7 mouse cellular contexts compared by ENCODE assay signal in genomic region chr15:102350942-102351291, GRCm38 (mm10). TPM values are rescaled to one million over a fixed set of nuclear protein-coding genes. Genes with fewer than 3 reads are reported as not detected.
A peak's percentile ranks its signal among the peaks of the same experiment; 100 is the strongest.
DNase-seq lines count a peak whose midpoint lies in the region; ATAC-seq and TF ChIP-seq lines count a peak whose summit lies in the region.

No protein-coding gene starts in this region.

- peaks cover 8% of the 10 kb centered on the region for H3K4me1 ChIP-seq in lung, postnatal 0 days (ENCODE audit: insufficient read depth, low read depth, low read length)
- peaks cover 26% of the 10 kb centered on the region for H3K4me1 ChIP-seq in forebrain, embryonic 12.5 days
- peaks cover 32% of the 10 kb centered on the region for H3K4me1 ChIP-seq in liver, embryonic 12.5 days
- peaks cover 12% of the 10 kb centered on the region for H3K4me1 ChIP-seq in stomach, embryonic 16.5 days (ENCODE audit: control insufficient read depth, insufficient read depth, low read length)

- H3K9ac ChIP-seq in lung, postnatal 0 days (replicated peaks; ENCODE audit: low read depth), result peak overlapping the region; percentile 69; the same call in 1 of the 2 replicates
- H3K9ac ChIP-seq in forebrain, embryonic 12.5 days, result peak overlapping the region; percentile 84
- H3K9ac ChIP-seq in liver, embryonic 12.5 days, result peak overlapping the region; percentile 90
- peak overlapping the region; percentile 86 for H3K9ac ChIP-seq in stomach, embryonic 16.5 days (ENCODE audit: low read length)

- ATAC-seq in lung, postnatal 0 days, result peak; percentile 57
- ATAC-seq in forebrain, embryonic 12.5 days (ENCODE audit: low FRiP score), result no peak
- peak; percentile 38 for ATAC-seq in liver, embryonic 12.5 days
- no peak for ATAC-seq in stomach, embryonic 16.5 days (ENCODE audit: insufficient read depth, low FRiP score)

- H3K9me3 ChIP-seq in lung, postnatal 0 days (ENCODE audit: low read length), result no peaks in the 10 kb centered on the region
- H3K9me3 ChIP-seq in forebrain, embryonic 12.5 days, result no peaks in the 10 kb centered on the region
- no peaks in the 10 kb centered on the region for H3K9me3 ChIP-seq in liver, embryonic 12.5 days (replicated peaks)
- no peaks in the 10 kb centered on the region for H3K9me3 ChIP-seq in stomach, embryonic 16.5 days (replicated peaks; ENCODE audit: control insufficient read depth, low read length)

- intact Hi-C loops in gastrocnemius, postnatal 36 days (cut with DNase I), result loop anchor here (2.0 kb wide), 1 partner anchor 26 kb away; no protein-coding TSS in a partner anchor

- WGBS in lung, postnatal 0 days, result 7% methylated on average over 11 of the region's 11 CpGs
- WGBS in forebrain, embryonic 12.5 days, result 10% methylated on average over 11 of the region's 11 CpGs
- 12% methylated on average over 11 of the region's 11 CpGs for WGBS in liver, embryonic 12.5 days (ENCODE audit: insufficient replicate concordance)
- 6% methylated on average over 11 of the region's 11 CpGs for WGBS in stomach, embryonic 16.5 days

- H3K4me3 ChIP-seq in lung, postnatal 0 days (ENCODE audit: low read depth, low read length), result peak overlapping the region; percentile 74
- peak overlapping the region; percentile 79 for H3K4me3 ChIP-seq in forebrain, embryonic 12.5 days (replicated peaks)
- peak overlapping the region; percentile 86 for H3K4me3 ChIP-seq in liver, embryonic 12.5 days
- peak overlapping the region; percentile 87 for H3K4me3 ChIP-seq in stomach, embryonic 16.5 days (replicated peaks; ENCODE audit: low read length)

- peak; percentile 34 for DNase-seq in lung, postnatal 0 days (ENCODE audit: low spot score)
- no peak for DNase-seq in lung, postnatal 25 days (ENCODE audit: low spot score)
- no peak for DNase-seq in layer of hippocampus, postnatal 25 days (ENCODE audit: extremely low spot score in 1 of 2, low spot score in 1 of 2)
- no peak for DNase-seq in gastrocnemius, postnatal 36 days

- H3K27me3 ChIP-seq in lung, postnatal 0 days (replicated peaks; ENCODE audit: insufficient read depth, low read length), result no peaks in the 10 kb centered on the region
- H3K27me3 ChIP-seq in forebrain, embryonic 12.5 days, result peaks cover 5% of the 10 kb centered on the region
- H3K27me3 ChIP-seq in liver, embryonic 12.5 days (replicated peaks), result peaks cover 28% of the 10 kb centered on the region
- H3K27me3 ChIP-seq in stomach, embryonic 16.5 days (ENCODE audit: control insufficient read depth, insufficient read depth, low read length), result no peaks in the 10 kb centered on the region

- no peak for TF ChIP-seq EP300 in lung, postnatal 0 days (IDR thresholded peaks at IDR 0.05)

- peak overlapping the region; percentile 93 for H3K4me2 ChIP-seq in lung, postnatal 0 days (replicated peaks; ENCODE audit: low read depth, low read length)
- H3K4me2 ChIP-seq in forebrain, embryonic 12.5 days, result peak overlapping the region; percentile 79
- peak overlapping the region; percentile 85 for H3K4me2 ChIP-seq in liver, embryonic 12.5 days
- peak overlapping the region; percentile 69 for H3K4me2 ChIP-seq in stomach, embryonic 16.5 days (ENCODE audit: low read depth, low read length)

- H3K27ac ChIP-seq in lung, postnatal 0 days (ENCODE audit: low read length), result peak overlapping the region; percentile 81
- no peak overlapping the region for H3K27ac ChIP-seq in forebrain, embryonic 12.5 days
- peak overlapping the region; percentile 42; the same call in 1 of the 2 replicates for H3K27ac ChIP-seq in liver, embryonic 12.5 days
- H3K27ac ChIP-seq in stomach, embryonic 16.5 days (ENCODE audit: low read length), result peak overlapping the region; percentile 68

- no peak for TF ChIP-seq CTCF in lung, postnatal 0 days (IDR thresholded peaks at IDR 0.05)

- no peaks in the 10 kb centered on the region for H3K36me3 ChIP-seq in lung, postnatal 0 days (ENCODE audit: insufficient read depth, low read length)
- H3K36me3 ChIP-seq in forebrain, embryonic 12.5 days (replicated peaks), result peaks cover 16% of the 10 kb centered on the region
- H3K36me3 ChIP-seq in liver, embryonic 12.5 days, result peaks cover 27% of the 10 kb centered on the region
- no peaks in the 10 kb centered on the region for H3K36me3 ChIP-seq in stomach, embryonic 16.5 days (ENCODE audit: control insufficient read depth, insufficient read depth, low read length)

RNA-seq across cellular contexts. Expression of gene Aaas, which starts 0.3 kb away (rescaled TPM):
- polyA plus RNA-seq in lung, postnatal 0 days (2015; fragmentation: Nextera tagmentation; extraction: Ambion mirVana), result 16.2 and 17.0 TPM in 2 replicates
- polyA plus RNA-seq in forebrain, embryonic 12.5 days (2016; fragmentation: Nextera tagmentation; extraction: Ambion mirVana), result 75.0 and 78.2 TPM in 2 replicates
- 69.7 and 74.7 TPM in 2 replicates for polyA plus RNA-seq in liver, embryonic 12.5 days (2016; fragmentation: Nextera tagmentation; extraction: Ambion mirVana)
- 55.4 and 57.0 TPM in 2 replicates for polyA plus RNA-seq in stomach, embryonic 16.5 days (2015; fragmentation: Nextera tagmentation; extraction: Ambion mirVana)
- 10 to 100 TPM; 19.6 to 23.1 TPM for total RNA-seq in layer of hippocampus, postnatal 25 days (2021)
- total RNA-seq in gastrocnemius, postnatal 36 days (2021), result 1 to 10 TPM; 4.3 to 7.3 TPM

RNA-seq across cellular contexts. Expression of gene Sp7, which starts 16.1 kb away (rescaled TPM):
- polyA plus RNA-seq in lung, postnatal 0 days (2015; fragmentation: Nextera tagmentation; extraction: Ambion mirVana), result not detected in 2 replicates
- polyA plus RNA-seq in forebrain, embryonic 12.5 days (2016; fragmentation: Nextera tagmentation; extraction: Ambion mirVana), result 0.32 and 0.46 TPM in 2 replicates
- 0.37 and 0.63 TPM in 2 replicates for polyA plus RNA-seq in liver, embryonic 12.5 days (2016; fragmentation: Nextera tagmentation; extraction: Ambion mirVana)
- 1.3 TPM in 2 replicates for polyA plus RNA-seq in stomach, embryonic 16.5 days (2015; fragmentation: Nextera tagmentation; extraction: Ambion mirVana)
- under 1 TPM; 0.86 to 0.99 TPM for total RNA-seq in layer of hippocampus, postnatal 25 days (2021)
- total RNA-seq in gastrocnemius, postnatal 36 days (2021), result not detected

RNA-seq across cellular contexts. Expression of gene Myg1, which starts 19.4 kb away (rescaled TPM):
- 46.1 and 48.3 TPM in 2 replicates for polyA plus RNA-seq in lung, postnatal 0 days (2015; fragmentation: Nextera tagmentation; extraction: Ambion mirVana)
- 105 and 110 TPM in 2 replicates for polyA plus RNA-seq in forebrain, embryonic 12.5 days (2016; fragmentation: Nextera tagmentation; extraction: Ambion mirVana)
- 62.0 and 66.8 TPM in 2 replicates for polyA plus RNA-seq in liver, embryonic 12.5 days (2016; fragmentation: Nextera tagmentation; extraction: Ambion mirVana)
- polyA plus RNA-seq in stomach, embryonic 16.5 days (2015; fragmentation: Nextera tagmentation; extraction: Ambion mirVana), result 80.7 and 81.8 TPM in 2 replicates
- 10 to 100 TPM; 63.0 to 66.1 TPM for total RNA-seq in layer of hippocampus, postnatal 25 days (2021)
- 10 to 100 TPM; 14.8 to 16.3 TPM for total RNA-seq in gastrocnemius, postnatal 36 days (2021)

RNA-seq across cellular contexts. Expression of gene Pfdn5, which starts 25.0 kb away (rescaled TPM):
- polyA plus RNA-seq in lung, postnatal 0 days (2015; fragmentation: Nextera tagmentation; extraction: Ambion mirVana), result 457 and 467 TPM in 2 replicates
- polyA plus RNA-seq in forebrain, embryonic 12.5 days (2016; fragmentation: Nextera tagmentation; extraction: Ambion mirVana), result 352 and 355 TPM in 2 replicates
- 150 and 168 TPM in 2 replicates for polyA plus RNA-seq in liver, embryonic 12.5 days (2016; fragmentation: Nextera tagmentation; extraction: Ambion mirVana)
- 305 and 321 TPM in 2 replicates for polyA plus RNA-seq in stomach, embryonic 16.5 days (2015; fragmentation: Nextera tagmentation; extraction: Ambion mirVana)
- 100 to 1,000 TPM; 386 to 396 TPM for total RNA-seq in layer of hippocampus, postnatal 25 days (2021)
- total RNA-seq in gastrocnemius, postnatal 36 days (2021), result 100 to 1,000 TPM; 189 to 216 TPM

RNA-seq across cellular contexts. Expression of gene Espl1, which starts 54.9 kb away (rescaled TPM):
- 0.99 and 1.4 TPM in 2 replicates for polyA plus RNA-seq in lung, postnatal 0 days (2015; fragmentation: Nextera tagmentation; extraction: Ambion mirVana)
- 36.9 and 42.3 TPM in 2 replicates for polyA plus RNA-seq in forebrain, embryonic 12.5 days (2016; fragmentation: Nextera tagmentation; extraction: Ambion mirVana)
- polyA plus RNA-seq in liver, embryonic 12.5 days (2016; fragmentation: Nextera tagmentation; extraction: Ambion mirVana), result 38.6 and 39.4 TPM in 2 replicates
- 17.9 and 21.9 TPM in 2 replicates for polyA plus RNA-seq in stomach, embryonic 16.5 days (2015; fragmentation: Nextera tagmentation; extraction: Ambion mirVana)
- 1 to 10 TPM; 2.9 to 3.5 TPM for total RNA-seq in layer of hippocampus, postnatal 25 days (2021)
- total RNA-seq in gastrocnemius, postnatal 36 days (2021), result under 1 TPM; 0.74 to 0.87 TPM

Comparison
In these comparisons a context has a peak if more than half of its experiments do, and no peak if none do; other contexts are left out.
1. ATAC-seq: peak in lung, postnatal 0 days (single experiment) and liver, embryonic 12.5 days (single experiment); none in forebrain, embryonic 12.5 days (single experiment) and stomach, embryonic 16.5 days (single experiment).
2. Peak in every context shown above with its lines, with median percentiles within 50 percentile points of each other: H3K4me2 ChIP-seq, H3K4me3 ChIP-seq and H3K9ac ChIP-seq.